7 mouse cellular contexts compared by ENCODE assay signal in the genomic region with DNA sequence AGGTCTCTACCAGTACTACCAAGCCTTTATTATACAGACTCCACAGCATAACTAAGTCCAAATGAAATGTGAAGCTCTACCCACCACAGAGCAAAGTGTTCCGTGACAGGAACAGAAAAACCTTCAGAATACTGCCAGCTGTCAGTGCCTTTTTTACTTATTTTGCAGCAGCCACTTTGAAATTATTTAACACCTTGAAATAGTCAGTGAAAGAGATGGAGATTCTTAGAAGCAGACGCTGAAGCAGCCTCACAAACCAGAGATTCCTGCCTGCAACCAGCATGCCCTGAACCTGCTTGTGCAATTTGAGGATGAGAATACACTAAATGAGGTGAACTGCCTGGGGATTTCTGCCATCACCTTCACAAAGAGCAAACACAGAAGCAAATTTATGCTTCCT.
"Had no signal": no experiment of that assay in that cellular context is flagged by ENCODE, and none has a peak within 500 bp of the region (broad histone marks: within the 10 kb centered on the region; RNA-seq: fewer than 3 reads in every experiment).

No protein-coding gene starts in this region.

- DNase-seq: liver, postnatal 0 days; lung, adult 2 months; lung, postnatal 14 days; lung, postnatal 36 days; thymus, adult 2 months; thymus, postnatal 25 days; thymus, postnatal 4 days had no signal
